Mouse (Mus musculus): ENCODE data around the gene Rassf8. TPM values are rescaled to one million over a fixed set of nuclear protein-coding genes. Genes with fewer than 3 reads are reported as not detected.

Rassf8 gene
- polyA plus RNA-seq, 2 experiments: 20.8 to 43.3 TPM

DNA sequence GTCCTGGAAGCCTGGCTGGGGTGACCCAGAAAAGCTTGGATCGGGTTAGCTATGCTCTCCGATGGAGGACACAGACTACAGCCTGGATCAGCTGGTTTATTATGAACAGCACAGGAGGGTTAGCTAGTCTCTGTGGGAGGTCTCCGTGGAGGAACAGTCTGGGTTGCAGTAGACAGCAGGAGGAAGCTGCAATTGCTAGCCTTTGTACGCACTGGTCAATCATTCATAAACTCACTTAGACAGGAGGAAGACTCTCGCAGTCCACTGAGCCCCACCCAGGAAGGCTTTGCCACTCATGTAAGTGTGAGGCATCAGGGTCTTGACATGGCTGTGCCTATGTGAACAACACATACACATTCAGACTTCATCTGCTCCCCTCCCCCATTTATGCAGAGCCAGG is 35.2 kb upstream of the Rassf8 start:
- ATAC-seq (ENCODE audit: low FRiP score, low read depth): no peak
- H3K27ac ChIP-seq (replicated peaks; ENCODE audit: low read depth, low read length): no peak overlapping the region
- WGBS: 82% methylated on average over 5 of the region's 5 CpGs

GRCm38 (mm10) chr6:145713241-145714114 is 33.1 kb upstream of the Rassf8 start:
- H3K4me3 ChIP-seq (replicated peaks; ENCODE audit: low read length): no peak overlapping the region
- no peak for ATAC-seq (ENCODE audit: low FRiP score, low read depth)
- H3K9ac ChIP-seq (ENCODE audit: low read depth, low read length, severe bottlenecking): no peak overlapping the region
- no peaks in the 10 kb centered on the region for H3K27me3 ChIP-seq (ENCODE audit: control insufficient read depth, insufficient read depth, low read length)
- DNase-seq (ENCODE audit: low spot score): no peak
- H3K4me1 ChIP-seq (ENCODE audit: control insufficient read depth, insufficient read depth, low read length): no peaks in the 10 kb centered on the region
- no peaks in the 10 kb centered on the region for H3K36me3 ChIP-seq (ENCODE audit: control insufficient read depth, insufficient read depth, low read length)
- 47% methylated on average over 8 of the region's 8 CpGs for whole genome bisulfite sequencing
- no peak overlapping the region for H3K27ac ChIP-seq (replicated peaks; ENCODE audit: low read depth, low read length)
- TF ChIP-seq POLR2A (IDR thresholded peaks at IDR 0.05; ENCODE audit: borderline replicate concordance, extremely low read depth, insufficient read depth, insufficient read length): no peak
- H3K9me3 ChIP-seq (ENCODE audit: control insufficient read depth, low read length): no peaks in the 10 kb centered on the region
- H3K4me2 ChIP-seq (replicated peaks; ENCODE audit: low read depth, low read length, severe bottlenecking): no peak overlapping the region

More for the DNA sequence above, 35.2 kb upstream of the Rassf8 start:
- Histone ChIP-seq H3K4me3 (replicated peaks; ENCODE audit: low read length) (no peak overlapping the region), H3K36me3 (ENCODE audit: control insufficient read depth, insufficient read depth, low read length) (no peaks in the 10 kb centered on the region), H3K9me3 (ENCODE audit: control insufficient read depth, low read length) (no peaks in the 10 kb centered on the region), H3K4me1 (ENCODE audit: control insufficient read depth, insufficient read depth, low read length) (peaks cover 5% of the 10 kb centered on the region; the same call in 1 of the 2 replicates), H3K9ac (ENCODE audit: low read depth, low read length, severe bottlenecking) (no peak overlapping the region), H3K27me3 (ENCODE audit: control insufficient read depth, insufficient read depth, low read length) (no peaks in the 10 kb centered on the region), H3K4me2 (replicated peaks; ENCODE audit: low read depth, low read length, severe bottlenecking) (no peak overlapping the region)
- no peak for TF ChIP-seq POLR2A (IDR thresholded peaks at IDR 0.05; ENCODE audit: borderline replicate concordance, extremely low read depth, insufficient read depth, insufficient read length)
- DNase-seq (ENCODE audit: low spot score): no peak

DNA sequence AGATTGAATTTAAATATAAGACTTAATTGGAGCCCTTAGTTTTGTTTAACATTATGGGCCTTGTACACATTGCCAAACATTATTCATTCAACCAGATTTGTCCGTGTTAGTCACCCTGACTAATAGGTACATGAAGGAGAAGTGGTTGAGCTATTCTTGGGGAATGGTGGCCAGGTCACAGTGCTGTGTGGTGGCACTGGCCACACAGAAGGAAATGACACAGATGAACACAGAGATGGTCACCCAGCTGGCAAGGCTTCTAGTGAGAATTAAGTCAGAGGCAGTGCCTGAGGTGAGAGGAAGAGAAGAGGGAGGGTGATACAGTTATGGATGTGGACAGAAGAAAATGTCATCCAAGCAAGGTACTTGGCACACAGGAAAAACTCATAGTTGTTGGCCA is 32.4 kb upstream of the Rassf8 start:
- Histone ChIP-seq H3K27me3 (ENCODE audit: control insufficient read depth, insufficient read depth, low read length) (no peaks in the 10 kb centered on the region), H3K9ac (ENCODE audit: low read depth, low read length, severe bottlenecking) (no peak overlapping the region), H3K36me3 (ENCODE audit: control insufficient read depth, insufficient read depth, low read length) (no peaks in the 10 kb centered on the region), H3K4me2 (replicated peaks; ENCODE audit: low read depth, low read length, severe bottlenecking) (no peak overlapping the region), H3K4me1 (ENCODE audit: control insufficient read depth, insufficient read depth, low read length) (no peaks in the 10 kb centered on the region), H3K9me3 (ENCODE audit: control insufficient read depth, low read length) (no peaks in the 10 kb centered on the region), H3K4me3 (replicated peaks; ENCODE audit: low read length) (no peak overlapping the region), H3K27ac (replicated peaks; ENCODE audit: low read depth, low read length) (no peak overlapping the region)
- TF ChIP-seq POLR2A (IDR thresholded peaks at IDR 0.05; ENCODE audit: borderline replicate concordance, extremely low read depth, insufficient read depth, insufficient read length): no peak
- ATAC-seq (ENCODE audit: low FRiP score, low read depth): no peak
- DNase-seq (ENCODE audit: low spot score): no peak
- 73% methylated on average over 1 of the region's 1 CpGs for WGBS

GRCm38 (mm10) chr6:145722596-145722995 is 24.0 kb upstream of the Rassf8 start:
- peaks cover 9% of the 10 kb centered on the region; the same call in 1 of the 2 replicates for H3K4me1 ChIP-seq (ENCODE audit: control insufficient read depth, insufficient read depth, low read length)
- H3K27me3 ChIP-seq (ENCODE audit: control insufficient read depth, insufficient read depth, low read length): no peaks in the 10 kb centered on the region
- DNase-seq (ENCODE audit: low spot score) (no peak), ATAC-seq (ENCODE audit: low FRiP score, low read depth) (no peak)
- no peaks in the 10 kb centered on the region for H3K9me3 ChIP-seq (ENCODE audit: control insufficient read depth, low read length)
- H3K27ac ChIP-seq (replicated peaks; ENCODE audit: low read depth, low read length): no peak overlapping the region
- H3K9ac ChIP-seq (ENCODE audit: low read depth, low read length, severe bottlenecking): no peak overlapping the region
- no peak overlapping the region for H3K4me3 ChIP-seq (replicated peaks; ENCODE audit: low read length)
- 56% methylated on average over 7 of the region's 7 CpGs for WGBS
- no peak for TF ChIP-seq POLR2A (IDR thresholded peaks at IDR 0.05; ENCODE audit: borderline replicate concordance, extremely low read depth, insufficient read depth, insufficient read length)
- no peaks in the 10 kb centered on the region for H3K36me3 ChIP-seq (ENCODE audit: control insufficient read depth, insufficient read depth, low read length)
- no peak overlapping the region for H3K4me2 ChIP-seq (replicated peaks; ENCODE audit: low read depth, low read length, severe bottlenecking)

- ATAC-seq (ENCODE audit: low FRiP score, low read depth) (no peak), DNase-seq (ENCODE audit: low spot score) (no peak)
- Histone ChIP-seq H3K4me2 (replicated peaks; ENCODE audit: low read depth, low read length, severe bottlenecking) (no peak overlapping the region), H3K27me3 (ENCODE audit: control insufficient read depth, insufficient read depth, low read length) (no peaks in the 10 kb centered on the region), H3K9me3 (ENCODE audit: control insufficient read depth, low read length) (no peaks in the 10 kb centered on the region), H3K27ac (replicated peaks; ENCODE audit: low read depth, low read length) (no peak overlapping the region), H3K4me1 (ENCODE audit: control insufficient read depth, insufficient read depth, low read length) (peaks cover 9% of the 10 kb centered on the region; the same call in 1 of the 2 replicates), H3K36me3 (ENCODE audit: control insufficient read depth, insufficient read depth, low read length) (no peaks in the 10 kb centered on the region), H3K9ac (ENCODE audit: low read depth, low read length, severe bottlenecking) (no peak overlapping the region), H3K4me3 (replicated peaks; ENCODE audit: low read length) (no peak overlapping the region)
- TF ChIP-seq POLR2A (IDR thresholded peaks at IDR 0.05; ENCODE audit: borderline replicate concordance, extremely low read depth, insufficient read depth, insufficient read length): no peak
- WGBS: 76% methylated on average over 13 of the region's 13 CpGs
Measured at GRCm38 (mm10) chr6:145723131-145723863, 23.3 kb upstream of the Rassf8 start.

Measured in limb, embryonic 14.5 days (tissue).